Mouse (Mus musculus): Measurements from ENCODE around the gene Mtus2.

DNA sequence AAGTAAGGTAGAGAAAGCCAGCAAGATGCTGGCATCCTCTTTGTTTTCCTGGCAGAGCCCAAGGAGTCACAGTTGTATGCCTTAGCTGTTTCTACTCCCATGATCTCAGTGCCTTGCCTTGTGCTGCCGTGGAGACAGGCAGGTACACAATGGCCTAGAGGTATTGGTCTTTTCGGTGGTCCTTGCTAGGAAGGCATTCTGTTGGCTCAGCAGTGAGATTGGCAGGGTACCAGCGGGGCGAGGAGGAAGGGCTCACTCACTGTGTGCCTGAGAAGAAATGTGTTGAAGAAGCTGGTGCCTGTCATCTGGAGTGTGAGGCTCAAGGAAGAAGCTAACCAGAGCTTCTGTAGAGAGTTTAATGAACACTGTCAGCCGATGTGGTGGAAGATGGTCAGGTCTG lies 1.4 kb upstream of the Mtus2 start:
- no peak for TF ChIP-seq EP300 (IDR thresholded peaks at IDR 0.05; ENCODE audit: low read depth)
- TF ChIP-seq CTCF (IDR thresholded peaks at IDR 0.05; ENCODE audit: low read depth), result no peak

Measured in liver, postnatal 0 days (tissue).